Mouse (Mus musculus) small intestine, adult 2 months (tissue): Measurements from ENCODE around the gene Mef2b.

Experiments
- CTCF ChIP-seq: fragments of 200-500 bp; IDR thresholded peaks from 2 replicates; pipeline ENCODE4 v1.5.1; 2012; ENCODE audit warnings: low read depth, mild to moderate bottlenecking, control low read depth, inconsistent platforms, low read length, moderate library complexity, mixed read lengths; ENCODE audit not compliant: insufficient replicate concordance, insufficient read length; ENCODE audit errors: extremely low read depth
- POLR2A ChIP-seq: fragments of 200-500 bp; IDR thresholded peaks from 2 replicates; pipeline ENCODE4 v1.6.1; 2012; ENCODE audit warnings: low read depth, mild to moderate bottlenecking, control low read depth, inconsistent platforms, low read length, moderate library complexity

- TF ChIP-seq CTCF (no peak), POLR2A (no peak)
Observed at GRCm38 (mm10) chr8:70204757-70205156, 65.2 kb downstream of the Mef2b start.
